Mouse (Mus musculus) liver, postnatal 0 days (tissue): ENCODE measurements around the gene Caskin1.

Source experiments
- CTCF ChIP-seq: sonication (generic); IDR thresholded peaks from 2 replicates; pipeline ENCODE4 v1.5.1; 2016; ENCODE audit warnings: antibody characterized with exemption, low read depth
- EP300 ChIP-seq: IDR thresholded peaks from 2 replicates; pipeline ENCODE4 v1.6.1; 2016; ENCODE audit warnings: antibody characterized with exemption, low read depth, mild to moderate bottlenecking

DNA sequence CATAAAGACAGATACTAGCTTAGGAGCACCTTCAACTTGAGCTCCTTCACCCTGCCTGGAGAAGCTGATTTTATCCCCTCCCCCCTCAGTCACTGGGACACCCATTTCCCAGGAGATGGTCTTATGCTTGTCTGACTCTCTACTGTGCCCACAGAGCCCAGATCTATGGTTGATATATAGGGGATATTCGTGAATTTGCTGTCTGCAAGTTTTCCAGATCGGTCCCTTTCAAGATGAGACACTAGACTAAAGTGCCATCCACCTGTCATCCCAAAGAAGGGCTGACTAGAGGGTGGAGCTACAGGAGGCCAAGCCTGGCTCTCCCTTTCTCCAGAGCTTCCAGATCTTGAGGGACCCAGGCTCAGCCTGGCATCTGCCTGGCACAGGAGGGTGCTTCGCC lies 42.7 kb downstream of the Caskin1 start:
- TF ChIP-seq CTCF (no peak), EP300 (no peak)
